Mouse (Mus musculus) cortical plate, adult 2 months (tissue): Measurements from ENCODE around the gene Mphosph9. TPM values are rescaled to one million over a fixed set of nuclear protein-coding genes. Genes with fewer than 3 reads are reported as not detected.
A peak's percentile ranks its signal among the peaks of the same experiment; 100 is the strongest.

Experiments used
- H3K27ac ChIP-seq: fragments of 200-500 bp; 2 replicates; pipeline ENCODE4 v1.5.1; 2012; ENCODE audit warnings: low read length, control low read depth, inconsistent platforms; ENCODE audit not compliant: insufficient read depth
- H3K4me1 ChIP-seq: fragments of 200-500 bp; 2 replicates; pipeline ENCODE4 v1.6.1; 2011; ENCODE audit warnings: low read length; ENCODE audit not compliant: control insufficient read depth, insufficient read depth
- H3K4me3 ChIP-seq: fragments of 200-500 bp; 2 replicates; pipeline ENCODE4 v1.5.1; 2011; ENCODE audit warnings: mild to moderate bottlenecking, low read length, control low read depth; ENCODE audit not compliant: insufficient read depth
- CTCF ChIP-seq: fragments of 200-500 bp; IDR thresholded peaks from 2 replicates; pipeline ENCODE4 v1.5.1; 2011; ENCODE audit warnings: mild to moderate bottlenecking, control low read depth, low read length; ENCODE audit not compliant: insufficient read depth; ENCODE audit errors: extremely low read depth
- POLR2A ChIP-seq: fragments of 200-500 bp; IDR thresholded peaks from 2 replicates; pipeline ENCODE4 v1.6.1; 2011; ENCODE audit warnings: mild to moderate bottlenecking, low read length, control low read depth; ENCODE audit not compliant: insufficient read depth; ENCODE audit errors: extremely low read depth
- polyA plus RNA-seq: library from polyadenylated mRNA; depleted of rRNA; stranded (reverse); fragments of >200 nt; gene quantifications from 2 replicates; pipeline ENCODE4 v1.2.3, GENCODE M21; 2012

The Mphosph9 gene
- polyA plus RNA-seq, 1 experiment: 21.0 TPM

DNA sequence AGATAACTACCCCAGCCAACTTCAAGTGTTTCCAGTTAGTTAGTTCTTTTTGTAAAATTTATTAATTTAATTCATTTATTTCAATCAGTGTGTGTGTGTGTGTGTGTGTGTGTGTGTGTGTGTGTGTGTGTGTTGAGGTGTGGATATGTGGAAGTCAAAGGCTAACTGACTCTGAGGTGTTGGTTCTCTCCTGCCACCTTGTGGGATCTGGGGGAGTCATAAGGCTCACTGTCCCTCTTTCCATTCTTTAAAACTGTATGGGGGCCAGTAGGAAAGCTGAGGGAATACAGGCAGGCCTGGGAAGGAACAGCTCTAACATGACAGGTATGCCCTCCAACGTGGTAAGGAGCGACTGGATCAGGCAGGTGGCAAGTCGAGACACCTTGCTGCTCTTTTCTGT is 43.4 kb downstream of the Mphosph9 start:
- Histone ChIP-seq H3K4me1 (peaks cover 3% of the 10 kb centered on the region; the same call in 1 of the 2 replicates), H3K4me3 (no peak overlapping the region), H3K27ac (no peak overlapping the region)
- TF ChIP-seq CTCF: peak; percentile 17; the same call in 1 of the 2 replicates
- no peak for TF ChIP-seq POLR2A

DNA sequence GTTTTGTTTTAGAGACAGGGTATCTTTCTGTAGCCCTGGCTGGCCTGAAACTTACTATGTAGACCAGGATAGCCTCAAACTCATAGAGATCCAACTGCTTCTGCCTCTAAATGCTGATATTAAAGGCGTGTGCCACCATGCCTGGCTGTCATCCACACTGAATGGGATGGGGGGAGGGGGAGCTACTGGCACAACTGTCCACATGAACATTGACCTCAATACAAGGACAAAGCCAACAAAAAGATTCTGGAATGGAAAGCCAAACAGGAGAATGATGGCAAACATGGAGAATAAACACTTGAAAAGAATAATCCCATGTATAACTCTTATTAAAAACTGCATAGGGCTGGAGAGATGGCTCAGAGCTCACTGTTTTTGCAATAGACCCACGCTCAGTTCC is 44.9 kb downstream of the Mphosph9 start:
- TF ChIP-seq POLR2A (no peak), CTCF (no peak)
- Histone ChIP-seq H3K4me1 (peaks cover 3% of the 10 kb centered on the region; the same call in 1 of the 2 replicates), H3K4me3 (no peak overlapping the region), H3K27ac (no peak overlapping the region)

DNA sequence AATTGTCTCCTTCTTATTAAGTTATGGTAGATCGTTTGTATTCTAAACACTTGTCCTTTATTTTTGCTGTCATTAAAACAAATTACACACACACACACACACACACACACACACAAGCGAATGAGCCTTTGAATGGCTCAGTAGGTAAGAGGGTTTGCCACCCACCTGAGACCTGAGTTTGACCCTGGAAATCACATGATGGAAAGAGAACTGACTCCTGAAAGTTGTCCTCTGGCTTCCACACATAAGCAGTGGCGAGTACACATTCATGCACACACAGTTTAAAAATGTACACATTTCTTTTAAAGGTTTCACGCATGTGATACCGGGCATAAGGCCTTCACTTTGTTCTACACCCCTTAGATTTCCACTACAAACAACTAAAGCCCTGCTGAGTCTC is 57.5 kb downstream of the Mphosph9 start:
- Histone ChIP-seq H3K4me3 (no peak overlapping the region), H3K4me1 (no peaks in the 10 kb centered on the region; the same call in 1 of the 2 replicates), H3K27ac (no peak overlapping the region)
- TF ChIP-seq CTCF (no peak), POLR2A (no peak)

DNA sequence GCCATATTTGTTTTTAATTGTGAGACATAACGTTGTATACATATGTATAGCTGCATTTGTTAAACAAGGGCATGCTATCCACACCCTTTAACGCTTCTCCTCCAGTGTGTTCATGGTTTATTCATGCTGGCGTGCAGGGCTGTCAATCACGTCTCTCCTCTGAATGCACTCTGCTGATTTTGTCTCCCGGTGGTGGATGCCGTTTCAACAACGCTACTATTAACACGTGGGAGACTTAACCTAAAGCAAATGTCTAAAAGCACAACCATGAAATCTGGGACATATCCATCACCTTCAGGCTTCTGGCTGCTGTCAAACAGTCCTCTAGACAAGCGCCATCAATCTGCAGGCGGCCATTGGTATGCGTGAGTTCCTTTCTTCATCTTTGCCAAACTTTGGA is 58.1 kb downstream of the Mphosph9 start:
- H3K27ac ChIP-seq: no peak overlapping the region

DNA sequence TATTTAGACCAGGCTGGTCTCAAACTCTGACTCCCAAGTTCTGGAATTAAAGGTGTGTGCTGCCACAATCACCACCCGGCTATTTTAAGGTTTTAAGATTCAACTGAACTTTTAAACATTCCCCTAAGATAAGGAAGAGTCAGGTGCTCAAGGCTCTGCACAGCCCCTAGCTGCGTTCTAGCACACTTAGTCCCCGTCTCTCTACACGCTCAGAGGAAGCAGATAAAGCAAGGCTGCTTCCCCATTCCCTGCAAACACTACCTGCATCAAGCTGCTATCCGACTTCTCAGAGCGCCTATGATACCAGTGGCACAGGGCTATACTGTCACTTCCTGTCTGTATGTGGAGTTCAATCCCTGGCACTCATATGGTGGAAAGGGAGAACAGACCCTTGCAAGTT is 60.1 kb downstream of the Mphosph9 start:
- TF ChIP-seq POLR2A: no peak
- no peak for TF ChIP-seq CTCF
- Histone ChIP-seq H3K27ac (no peak overlapping the region), H3K4me1 (no peaks in the 10 kb centered on the region; the same call in 1 of the 2 replicates), H3K4me3 (no peak overlapping the region)

More for the DNA sequence above, 58.1 kb downstream of the Mphosph9 start:
- H3K4me3 ChIP-seq: no peak overlapping the region
- H3K4me1 ChIP-seq: no peaks in the 10 kb centered on the region; the same call in 1 of the 2 replicates
- TF ChIP-seq POLR2A (no peak), CTCF (no peak)

DNA sequence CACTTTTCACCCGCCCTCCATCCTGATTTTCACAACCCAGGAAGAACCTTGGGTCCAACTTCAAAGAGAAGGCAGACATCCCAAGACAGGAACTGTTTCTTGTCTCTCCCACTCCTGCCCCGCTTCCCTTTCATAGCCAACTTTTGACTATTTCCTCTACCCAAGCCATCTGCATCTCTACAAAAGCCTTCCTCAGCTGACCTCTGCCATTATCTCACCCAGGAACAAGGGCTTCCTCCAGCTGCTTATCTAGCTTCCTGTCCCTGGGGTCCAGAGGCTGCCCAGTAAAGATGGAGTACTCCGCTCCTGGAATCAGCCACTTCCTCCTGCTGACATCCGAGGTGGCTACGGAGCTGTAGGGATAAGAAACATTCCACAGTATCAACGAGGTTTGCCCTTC is 61.0 kb downstream of the Mphosph9 start:
- H3K4me1 ChIP-seq: no peaks in the 10 kb centered on the region; the same call in 1 of the 2 replicates
- TF ChIP-seq CTCF: no peak

DNA sequence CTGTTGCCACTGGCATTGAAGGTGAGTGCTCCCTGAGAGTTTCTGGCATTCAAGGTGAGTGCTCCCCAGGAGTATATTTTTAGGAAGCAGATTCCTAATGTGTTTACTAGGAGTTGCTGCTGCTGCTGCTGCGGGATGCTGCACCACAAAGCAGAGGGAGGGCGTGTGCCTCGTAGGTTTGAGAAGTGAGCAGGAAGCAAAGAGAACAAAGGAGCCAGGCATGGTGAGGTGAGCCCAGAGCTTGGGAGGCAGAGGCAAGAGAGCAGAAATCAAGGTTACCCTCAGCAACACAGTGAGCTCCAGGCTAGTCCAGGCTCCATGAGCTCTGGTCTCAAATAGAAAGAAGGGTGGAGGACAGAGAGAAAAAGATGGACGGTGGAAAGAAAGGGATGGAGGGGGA is 64.5 kb downstream of the Mphosph9 start:
- TF ChIP-seq CTCF (no peak), POLR2A (no peak)
- H3K4me1 ChIP-seq: no peaks in the 10 kb centered on the region; the same call in 1 of the 2 replicates
- no peak overlapping the region for H3K4me3 ChIP-seq
- H3K27ac ChIP-seq: no peak overlapping the region

More for the DNA sequence above, 61.0 kb downstream of the Mphosph9 start:
- Histone ChIP-seq H3K27ac (no peak overlapping the region), H3K4me3 (no peak overlapping the region)

DNA sequence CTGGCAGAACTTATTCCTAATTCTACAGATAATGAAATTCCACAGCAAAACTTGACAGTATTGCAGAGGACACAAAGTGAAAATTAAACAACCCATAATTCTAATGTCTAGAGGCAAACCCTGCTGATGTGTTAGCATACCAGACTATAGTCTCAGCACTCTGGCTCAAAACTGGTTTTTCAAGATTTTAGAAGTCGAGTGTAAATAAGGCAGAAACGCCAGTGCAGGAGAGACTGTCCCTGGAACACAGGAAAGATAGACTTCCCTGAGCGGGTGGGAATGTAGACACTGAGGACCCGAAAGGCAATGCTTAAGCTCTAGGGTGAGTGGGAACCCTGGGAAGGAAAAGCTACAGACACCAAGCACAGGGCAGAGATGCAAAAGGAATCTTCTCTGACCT is 65.7 kb downstream of the Mphosph9 start:
- no peak overlapping the region for H3K4me3 ChIP-seq
- no peak for TF ChIP-seq CTCF
- TF ChIP-seq POLR2A: no peak
- no peak overlapping the region for H3K27ac ChIP-seq
- no peaks in the 10 kb centered on the region; the same call in 1 of the 2 replicates for H3K4me1 ChIP-seq

DNA sequence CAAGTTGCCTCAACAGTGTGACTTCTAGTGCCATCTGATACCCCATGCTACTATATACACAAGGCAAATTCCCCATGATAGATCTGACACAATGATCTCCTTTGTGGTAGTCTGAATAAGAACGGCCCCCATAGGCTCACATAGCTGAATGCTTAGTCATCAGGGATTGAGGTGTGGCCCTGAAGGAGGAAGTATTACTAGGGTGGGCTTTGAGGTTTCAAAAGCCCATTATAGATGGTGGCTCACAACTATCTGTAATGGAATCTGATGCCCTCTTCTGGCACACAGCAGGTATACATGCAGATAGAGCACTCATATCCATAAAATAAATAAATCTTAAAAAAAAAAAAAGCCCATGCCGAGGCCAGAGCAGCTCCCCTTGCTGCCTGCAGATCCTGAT is 68.6 kb downstream of the Mphosph9 start:
- H3K4me3 ChIP-seq: no peak overlapping the region
- no peak overlapping the region for H3K27ac ChIP-seq
- no peak for TF ChIP-seq POLR2A
- 0 out of 2 replicates have a peak, but pooled peaks have one; percentile 12 for TF ChIP-seq CTCF
- H3K4me1 ChIP-seq: no peaks in the 10 kb centered on the region; the same call in 1 of the 2 replicates

DNA sequence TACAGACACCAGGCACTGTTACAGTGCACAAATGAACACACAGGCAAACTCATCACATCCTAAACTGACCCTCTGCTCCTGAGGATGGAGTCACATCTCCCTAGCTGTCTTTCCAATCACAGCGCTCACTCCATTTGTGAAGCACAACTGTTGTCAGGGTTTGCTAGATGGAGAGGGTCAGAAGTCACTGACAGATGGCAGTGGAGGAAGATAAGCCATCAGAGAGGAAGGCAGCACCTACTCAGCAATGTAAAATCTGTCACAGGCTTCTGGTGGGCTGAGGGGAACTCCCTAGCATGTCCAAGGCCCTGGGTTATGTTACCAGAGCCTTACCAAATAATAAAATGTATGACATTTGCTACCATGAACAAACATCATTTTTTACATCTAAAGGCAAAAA is 69.7 kb downstream of the Mphosph9 start:
- Histone ChIP-seq H3K27ac (no peak overlapping the region), H3K4me1 (peaks cover 4% of the 10 kb centered on the region), H3K4me3 (no peak overlapping the region)
- TF ChIP-seq CTCF (no peak), POLR2A (no peak)
